Mouse (Mus musculus) left cerebral cortex, adult 2 months (tissue): ENCODE results near the gene Gbp8. TPM values are rescaled to one million over a fixed set of nuclear protein-coding genes. Genes with fewer than 3 reads are reported as not detected.
"Not testable (repeated sequence)": the region's sequence is repeated elsewhere in the genome, so short reads cannot be mapped to it uniquely, and the experiment has no call there.

Source experiments
- DNase-seq, 2 experiments: peaks; one replicate each; pipeline ENCODE4 v3.0.0; 2021 to 2022; ENCODE audit warnings: low spot score in 2 of 2, mixed read lengths in 1 of 2; ENCODE audit errors: extremely low spot score in 1 of 2
- H3K27ac ChIP-seq: fragments of 200-600 bp; 2 replicates; pipeline ENCODE4 v1.8.1; 2022
- H3K4me3 ChIP-seq: fragments of 200-600 bp; 2 replicates; pipeline ENCODE4 v1.8.1; 2022
- CTCF ChIP-seq: fragments of 200-600 bp; IDR thresholded peaks from 2 replicates; pipeline ENCODE4 v1.8.1; 2022; ENCODE audit warnings: antibody characterized with exemption, mild to moderate bottlenecking, moderate library complexity
- intact Hi-C: fragments of 180-260 bp; cut with DNase I; formaldehyde crosslinking; loops from one replicate; pipeline ENCODE4 v1.15.1; 2025
- total RNA-seq, 2 experiments: library from RNA; stranded (reverse); gene quantifications; 2 replicates each; pipeline ENCODE4 v1.2.3; 2021

Gbp8 gene
- total RNA-seq, 2 experiments from 2014 or later: not detected

- no peak for TF ChIP-seq CTCF
- Histone ChIP-seq H3K4me3 (no peak overlapping the region), H3K27ac (no peak overlapping the region)
- no peak for DNase-seq
- intact Hi-C loops: no loop called here
These were observed 24.6 kb downstream of the Gbp8 start for GRCm38 (mm10) chr5:105114696-105115095.

GRCm38 (mm10) chr5:105113656-105114055 lies 25.7 kb downstream of the Gbp8 start:
- Histone ChIP-seq H3K27ac (no peak overlapping the region), H3K4me3 (no peak overlapping the region)
- no peak for TF ChIP-seq CTCF
- intact Hi-C loops: no loop called here
- DNase-seq: no peak

GRCm38 (mm10) chr5:105110271-105110852 lies 29.0 kb downstream of the Gbp8 start:
- intact Hi-C loops, H3K27ac ChIP-seq: not testable (repeated sequence)

GRCm38 (mm10) chr5:105109775-105110174 lies 29.6 kb downstream of the Gbp8 start:
- H3K4me3 ChIP-seq, DNase-seq, intact Hi-C loops, H3K27ac ChIP-seq: not testable (repeated sequence)

More at GRCm38 (mm10) chr5:105110271-105110852, 29.0 kb downstream of the Gbp8 start:
- DNase-seq: peak in 1 of 2 experiments; percentile 11
- H3K4me3 ChIP-seq: not testable (repeated sequence)

GRCm38 (mm10) chr5:105105689-105106088 lies 33.7 kb downstream of the Gbp8 start:
- DNase-seq, intact Hi-C loops, H3K27ac ChIP-seq, H3K4me3 ChIP-seq: not testable (repeated sequence)

- no peak for DNase-seq
- no peak overlapping the region for H3K4me3 ChIP-seq
- intact Hi-C loops: loop anchor here (1.0 kb wide), 1 partner anchor 22 kb away; no protein-coding TSS in a partner anchor
- no peak overlapping the region for H3K27ac ChIP-seq
- TF ChIP-seq CTCF: no peak
These were observed 57.4 kb downstream of the Gbp8 start for GRCm38 (mm10) chr5:105081900-105082299.

GRCm38 (mm10) chr5:105068356-105068755 lies 71.0 kb downstream of the Gbp8 start:
- intact Hi-C loops, H3K27ac ChIP-seq, H3K4me3 ChIP-seq, DNase-seq: not testable (repeated sequence)

GRCm38 (mm10) chr5:105064443-105064842 lies 74.9 kb downstream of the Gbp8 start:
- intact Hi-C loops, H3K4me3 ChIP-seq, H3K27ac ChIP-seq, DNase-seq: not testable (repeated sequence)

- DNase-seq: no peak
- Histone ChIP-seq H3K4me3 (no peak overlapping the region), H3K27ac (no peak overlapping the region)
- TF ChIP-seq CTCF: no peak
- intact Hi-C loops: no loop called here
These were observed 76.0 kb downstream of the Gbp8 start for GRCm38 (mm10) chr5:105063321-105063720.

- intact Hi-C loops, H3K27ac ChIP-seq, DNase-seq, H3K4me3 ChIP-seq: not testable (repeated sequence)
These were observed 76.9 kb downstream of the Gbp8 start for GRCm38 (mm10) chr5:105062403-105062802.

- H3K4me3 ChIP-seq: no peak overlapping the region
- H3K27ac ChIP-seq: no peak overlapping the region
- intact Hi-C loops: no loop called here
- TF ChIP-seq CTCF: no peak
- DNase-seq: no peak
These were observed 79.1 kb downstream of the Gbp8 start for GRCm38 (mm10) chr5:105060224-105060623.

- DNase-seq: no peak
- Histone ChIP-seq H3K27ac (no peak overlapping the region), H3K4me3 (no peak overlapping the region)
- TF ChIP-seq CTCF: no peak
- intact Hi-C loops: no loop called here
These were observed 84.1 kb downstream of the Gbp8 start for GRCm38 (mm10) chr5:105055279-105055678.

GRCm38 (mm10) chr5:105053471-105054169 lies 85.7 kb downstream of the Gbp8 start:
- DNase-seq, intact Hi-C loops, H3K27ac ChIP-seq, H3K4me3 ChIP-seq: not testable (repeated sequence)
